In the genomic region with DNA sequence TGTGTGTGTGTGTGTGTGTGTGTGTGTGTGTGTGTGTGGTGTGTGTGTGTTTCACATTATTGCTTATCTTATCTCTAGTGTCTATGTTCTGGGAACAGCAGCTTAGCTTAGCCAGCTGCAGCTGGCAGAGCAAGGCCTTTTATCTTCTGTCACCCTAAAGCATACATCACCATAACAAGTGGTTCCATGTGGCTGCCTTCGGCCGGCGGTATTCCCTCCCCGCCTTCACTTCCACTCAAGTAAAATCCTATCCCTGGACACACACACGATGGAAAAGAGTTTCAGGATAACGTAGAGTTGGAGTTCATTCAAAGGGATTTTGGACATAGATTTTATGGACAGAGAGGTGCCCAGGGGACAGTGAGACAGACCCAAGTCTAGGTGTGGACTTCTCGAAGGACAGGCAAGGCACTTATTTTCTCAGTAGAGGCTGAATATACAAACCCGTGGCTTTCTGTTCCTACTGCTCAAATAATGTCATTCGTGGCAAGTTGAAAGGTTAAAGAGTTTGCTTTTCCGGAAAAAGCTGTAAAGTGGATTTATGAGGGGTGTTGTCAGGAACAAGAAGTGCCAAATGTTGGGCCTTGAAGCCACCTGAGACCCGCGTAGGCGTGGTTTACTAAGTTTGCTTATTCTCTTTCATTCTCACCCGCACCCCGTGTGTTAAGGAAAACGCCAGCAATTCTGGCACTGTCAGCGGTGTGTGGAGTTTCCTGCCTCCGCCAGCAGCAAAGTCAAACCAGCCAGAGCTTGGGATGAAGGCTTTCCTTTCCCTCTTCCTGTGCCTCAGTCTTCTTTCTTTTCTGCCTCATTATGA, we compare ENCODE assay signal across 15 mouse cellular contexts. TPM values are rescaled to one million over a fixed set of nuclear protein-coding genes. Genes with fewer than 3 reads are reported as not detected.
DNase-seq lines count a peak whose midpoint lies in the region; ATAC-seq and TF ChIP-seq lines count a peak whose summit lies in the region.
"Had no signal": no experiment of that assay in that cellular context is flagged by ENCODE, and none has a peak within 500 bp of the region (broad histone marks: within the 10 kb centered on the region; RNA-seq: fewer than 3 reads in every experiment).

No protein-coding gene starts in this region.

- DNase-seq in heart, embryonic 10.5 days (ENCODE audit: low spot score), result no peak
- peak; percentile 49 for DNase-seq in MN1 (ENCODE audit: low spot score)
- DNase-seq in forebrain, embryonic 11.5 days (ENCODE audit: low spot score), result no peak
- no peak for DNase-seq in forebrain, embryonic 14.5 days (ENCODE audit: low spot score)
- DNase-seq: gastrocnemius, postnatal 25 days had no signal

- no peak overlapping the region for H3K9ac ChIP-seq in heart, embryonic 14.5 days (ENCODE audit: low read length)
- H3K9ac ChIP-seq in intestine, postnatal 0 days (ENCODE audit: low read depth, low read length), result no peak overlapping the region
- H3K9ac ChIP-seq in limb, embryonic 15.5 days, result no peak overlapping the region
- no peak overlapping the region for H3K9ac ChIP-seq in forebrain, embryonic 11.5 days (ENCODE audit: low read length)
- no peak overlapping the region for H3K9ac ChIP-seq in forebrain, embryonic 15.5 days (replicated peaks)
- H3K9ac ChIP-seq in forebrain, embryonic 14.5 days (ENCODE audit: low read length), result no peak overlapping the region
- H3K9ac ChIP-seq: embryonic facial prominence, embryonic 15.5 days; midbrain, embryonic 15.5 days had no signal

- H3K9me3 ChIP-seq in heart, embryonic 14.5 days (ENCODE audit: control insufficient read depth, low read length), result peaks cover 15% of the 10 kb centered on the region
- no peaks in the 10 kb centered on the region for H3K9me3 ChIP-seq in heart, embryonic 10.5 days
- H3K9me3 ChIP-seq in intestine, postnatal 0 days (ENCODE audit: control insufficient read depth), result no peaks in the 10 kb centered on the region
- H3K9me3 ChIP-seq in limb, embryonic 15.5 days, result no peaks in the 10 kb centered on the region
- H3K9me3 ChIP-seq in forebrain, embryonic 11.5 days (ENCODE audit: control insufficient read depth, low read length), result peaks cover 2% of the 10 kb centered on the region; the same call in 1 of the 2 replicates
- no peaks in the 10 kb centered on the region for H3K9me3 ChIP-seq in forebrain, embryonic 15.5 days
- no peaks in the 10 kb centered on the region for H3K9me3 ChIP-seq in forebrain, embryonic 14.5 days (replicated peaks; ENCODE audit: control insufficient read depth, low read length)
- H3K9me3 ChIP-seq: midbrain, embryonic 15.5 days had no signal

- no peak for ATAC-seq in heart, embryonic 14.5 days (ENCODE audit: insufficient number of reproducible peaks, insufficient read depth, low FRiP score, low read depth)
- peak; percentile 75 for ATAC-seq in intestine, postnatal 0 days
- ATAC-seq in limb, embryonic 15.5 days (ENCODE audit: insufficient number of reproducible peaks, low FRiP score, low TSS enrichment, low read depth), result no peak
- ATAC-seq in forebrain, embryonic 11.5 days (replicated peaks; ENCODE audit: low FRiP score), result no peak
- ATAC-seq in forebrain, embryonic 15.5 days (replicated peaks), result no peak
- no peak for ATAC-seq in forebrain, embryonic 14.5 days
- ATAC-seq: inflammation-experienced regulatory T-cells, adult 6 months; midbrain, embryonic 15.5 days had no signal

- no peaks in the 10 kb centered on the region for H3K36me3 ChIP-seq in heart, embryonic 14.5 days (ENCODE audit: control insufficient read depth, insufficient read depth, low read length)
- H3K36me3 ChIP-seq in heart, embryonic 10.5 days, result no peaks in the 10 kb centered on the region
- H3K36me3 ChIP-seq in intestine, postnatal 0 days (ENCODE audit: control insufficient read depth, insufficient read depth), result no peaks in the 10 kb centered on the region
- H3K36me3 ChIP-seq in limb, embryonic 15.5 days, result no peaks in the 10 kb centered on the region
- no peaks in the 10 kb centered on the region for H3K36me3 ChIP-seq in forebrain, embryonic 11.5 days (ENCODE audit: control insufficient read depth, insufficient read depth, low read length)
- H3K36me3 ChIP-seq in forebrain, embryonic 15.5 days, result no peaks in the 10 kb centered on the region
- H3K36me3 ChIP-seq in forebrain, embryonic 14.5 days (ENCODE audit: control insufficient read depth, insufficient read depth, low read length), result no peaks in the 10 kb centered on the region
- H3K36me3 ChIP-seq: embryonic facial prominence, embryonic 15.5 days; midbrain, embryonic 15.5 days had no signal

- H3K4me1 ChIP-seq in heart, embryonic 14.5 days (ENCODE audit: control insufficient read depth in 2 of 2, insufficient read depth in 2 of 2, low read length in 2 of 2), result peaks cover 4 to 8% of the 10 kb centered on the region in 2 experiments
- H3K4me1 ChIP-seq in heart, embryonic 10.5 days, result peaks cover 13% of the 10 kb centered on the region
- H3K4me1 ChIP-seq in intestine, postnatal 0 days (replicated peaks; ENCODE audit: control insufficient read depth, insufficient read depth, low read length), result peaks cover 5% of the 10 kb centered on the region; the same call in 1 of the 2 replicates
- H3K4me1 ChIP-seq in limb, embryonic 15.5 days, result peaks cover 21% of the 10 kb centered on the region
- no peaks in the 10 kb centered on the region for H3K4me1 ChIP-seq in forebrain, embryonic 11.5 days (replicated peaks; ENCODE audit: control insufficient read depth, insufficient read depth, low read length)
- no peaks in the 10 kb centered on the region for H3K4me1 ChIP-seq in forebrain, embryonic 15.5 days
- H3K4me1 ChIP-seq in forebrain, embryonic 14.5 days (ENCODE audit: control insufficient read depth, insufficient read depth, low read length), result no peaks in the 10 kb centered on the region

- peak overlapping the region; percentile 18; the same call in 1 of the 2 replicates for H3K4me2 ChIP-seq in heart, embryonic 14.5 days (ENCODE audit: low read length)
- peak overlapping the region; percentile 44; the same call in 1 of the 2 replicates for H3K4me2 ChIP-seq in intestine, postnatal 0 days (replicated peaks; ENCODE audit: low read depth)
- no peak overlapping the region for H3K4me2 ChIP-seq in limb, embryonic 15.5 days
- no peak overlapping the region for H3K4me2 ChIP-seq in forebrain, embryonic 11.5 days (ENCODE audit: low read depth, low read length, severe bottlenecking)
- H3K4me2 ChIP-seq in forebrain, embryonic 15.5 days (replicated peaks), result no peak overlapping the region
- no peak overlapping the region for H3K4me2 ChIP-seq in forebrain, embryonic 14.5 days (ENCODE audit: low read length)
- H3K4me2 ChIP-seq: embryonic facial prominence, embryonic 15.5 days; midbrain, embryonic 15.5 days had no signal

- H3K27me3 ChIP-seq in heart, embryonic 14.5 days (ENCODE audit: control insufficient read depth, insufficient read depth, low read length), result peaks cover 30% of the 10 kb centered on the region
- H3K27me3 ChIP-seq in heart, embryonic 10.5 days (ENCODE audit: insufficient read depth, poor library complexity, severe bottlenecking), result peaks cover 25% of the 10 kb centered on the region; the same call in 1 of the 2 replicates
- no peaks in the 10 kb centered on the region for H3K27me3 ChIP-seq in intestine, postnatal 0 days (replicated peaks; ENCODE audit: control insufficient read depth, insufficient read depth, low read length)
- no peaks in the 10 kb centered on the region; the same call in 1 of the 2 replicates for H3K27me3 ChIP-seq in limb, embryonic 15.5 days
- no peaks in the 10 kb centered on the region for H3K27me3 ChIP-seq in forebrain, embryonic 11.5 days (ENCODE audit: control insufficient read depth, insufficient read depth, low read length)
- H3K27me3 ChIP-seq in forebrain, embryonic 15.5 days, result no peaks in the 10 kb centered on the region
- no peaks in the 10 kb centered on the region for H3K27me3 ChIP-seq in forebrain, embryonic 14.5 days (replicated peaks; ENCODE audit: control insufficient read depth, insufficient read depth, low read length)
- H3K27me3 ChIP-seq: embryonic facial prominence, embryonic 15.5 days; midbrain, embryonic 15.5 days had no signal

- WGBS in heart, embryonic 14.5 days, result 34% methylated on average over 18 of the region's 18 CpGs
- WGBS in heart, embryonic 10.5 days, result 35% methylated on average over 18 of the region's 18 CpGs
- 7% methylated on average over 18 of the region's 18 CpGs for whole genome bisulfite sequencing in intestine, postnatal 0 days
- WGBS in limb, embryonic 15.5 days, result 16% methylated on average over 18 of the region's 18 CpGs
- WGBS in forebrain, embryonic 11.5 days, result 80% methylated on average over 18 of the region's 18 CpGs
- 75% methylated on average over 18 of the region's 18 CpGs for WGBS in forebrain, embryonic 15.5 days
- 77% methylated on average over 18 of the region's 18 CpGs for WGBS in forebrain, embryonic 14.5 days

- peak overlapping the region in 1 of 2 experiments; percentile 19; a peak in 1 of 4 replicates for H3K27ac ChIP-seq in heart, embryonic 14.5 days (replicated peaks in 1 of 2; ENCODE audit: control insufficient read depth in 1 of 2, insufficient read depth in 1 of 2, low read depth in 2 of 2, low read length in 2 of 2)
- H3K27ac ChIP-seq in heart, embryonic 10.5 days, result no peak overlapping the region
- peak overlapping the region; percentile 21; the same call in 1 of the 2 replicates for H3K27ac ChIP-seq in intestine, postnatal 0 days (ENCODE audit: low read depth, low read length)
- peak overlapping the region; percentile 47 for H3K27ac ChIP-seq in limb, embryonic 15.5 days
- H3K27ac ChIP-seq in forebrain, embryonic 11.5 days (ENCODE audit: low read depth, low read length), result no peak overlapping the region
- no peak overlapping the region for H3K27ac ChIP-seq in forebrain, embryonic 15.5 days (replicated peaks)
- no peak overlapping the region for H3K27ac ChIP-seq in forebrain, embryonic 14.5 days (ENCODE audit: low read depth, low read length)
- H3K27ac ChIP-seq: embryonic facial prominence, embryonic 15.5 days; midbrain, embryonic 15.5 days had no signal

- TF ChIP-seq CTCF in intestine, postnatal 0 days (IDR thresholded peaks at IDR 0.05; ENCODE audit: low read depth), result no peak

- no peak overlapping the region for H3K4me3 ChIP-seq in heart, embryonic 14.5 days (ENCODE audit: control insufficient read depth in 1 of 2, insufficient read depth in 1 of 2, low read depth in 1 of 2, low read length in 2 of 2)
- no peak overlapping the region for H3K4me3 ChIP-seq in heart, embryonic 10.5 days
- no peak overlapping the region for H3K4me3 ChIP-seq in intestine, postnatal 0 days (ENCODE audit: low read depth, low read length)
- no peak overlapping the region for H3K4me3 ChIP-seq in limb, embryonic 15.5 days
- H3K4me3 ChIP-seq in forebrain, embryonic 11.5 days (ENCODE audit: low read depth, low read length), result no peak overlapping the region
- H3K4me3 ChIP-seq in forebrain, embryonic 15.5 days, result no peak overlapping the region
- H3K4me3 ChIP-seq in forebrain, embryonic 14.5 days (ENCODE audit: low read depth, low read length), result no peak overlapping the region
- H3K4me3 ChIP-seq: embryonic facial prominence, embryonic 15.5 days; midbrain, embryonic 15.5 days had no signal

RNA-seq across cellular contexts. Expression of a gene that starts 37.3 kb away (rescaled TPM):
- polyA plus RNA-seq in heart, embryonic 14.5 days (2014; fragmentation: Nextera tagmentation; extraction: Ambion mirVana), result 2.5 and 3.2 TPM in 2 replicates
- polyA plus RNA-seq in heart, embryonic 10.5 days (2016; fragmentation: Nextera tagmentation; extraction: Ambion mirVana), result 0.91 and 2.1 TPM in 2 replicates
- polyA plus RNA-seq in intestine, postnatal 0 days (2015; fragmentation: Nextera tagmentation; extraction: Ambion mirVana), result 0.22 and 0.39 TPM in 2 replicates
- polyA plus RNA-seq in limb, embryonic 15.5 days (2015; fragmentation: Nextera tagmentation; extraction: Ambion mirVana), result 1.3 and 1.7 TPM in 2 replicates
- 0.31 and 0.33 TPM in 2 replicates for polyA plus RNA-seq in forebrain, embryonic 11.5 days (2014; fragmentation: Nextera tagmentation; extraction: Ambion mirVana)
- 0.45 and 0.76 TPM in 2 replicates for polyA plus RNA-seq in forebrain, embryonic 15.5 days (2015; fragmentation: Nextera tagmentation; extraction: Ambion mirVana)
- 0.67 and 1.0 TPM in 2 replicates for polyA plus RNA-seq in forebrain, embryonic 14.5 days (2014; fragmentation: Nextera tagmentation; extraction: Ambion mirVana)
- polyA plus RNA-seq: inflammation-experienced regulatory T-cells, adult 6 months; liver, adult 2 months had no signal

RNA-seq across cellular contexts. Expression of a gene that starts 47.8 kb away (rescaled TPM):
- not detected in 2 replicates for polyA plus RNA-seq in heart, embryonic 14.5 days (2014; fragmentation: Nextera tagmentation; extraction: Ambion mirVana)
- not detected in 2 replicates for polyA plus RNA-seq in heart, embryonic 10.5 days (2016; fragmentation: Nextera tagmentation; extraction: Ambion mirVana)
- not detected in 2 replicates for polyA plus RNA-seq in intestine, postnatal 0 days (2015; fragmentation: Nextera tagmentation; extraction: Ambion mirVana)
- not detected in 2 replicates for polyA plus RNA-seq in limb, embryonic 15.5 days (2015; fragmentation: Nextera tagmentation; extraction: Ambion mirVana)
- polyA plus RNA-seq in forebrain, embryonic 11.5 days (2014; fragmentation: Nextera tagmentation; extraction: Ambion mirVana), result not detected in 2 replicates
- not detected in 2 replicates for polyA plus RNA-seq in forebrain, embryonic 15.5 days (2015; fragmentation: Nextera tagmentation; extraction: Ambion mirVana)
- not detected in 2 replicates for polyA plus RNA-seq in forebrain, embryonic 14.5 days (2014; fragmentation: Nextera tagmentation; extraction: Ambion mirVana)
- polyA plus RNA-seq: C2C12; embryonic facial prominence, embryonic 15.5 days; inflammation-experienced regulatory T-cells, adult 6 months; liver, adult 2 months; midbrain, embryonic 15.5 days; testis, adult 2 months had no signal

RNA-seq across cellular contexts. Expression of a gene that starts 50.4 kb away (rescaled TPM):
- not detected in 2 replicates for polyA plus RNA-seq in heart, embryonic 14.5 days (2014; fragmentation: Nextera tagmentation; extraction: Ambion mirVana)
- polyA plus RNA-seq in heart, embryonic 10.5 days (2016; fragmentation: Nextera tagmentation; extraction: Ambion mirVana), result 0.19 TPM in 1 of 2 replicates, not detected in the other
- polyA plus RNA-seq in intestine, postnatal 0 days (2015; fragmentation: Nextera tagmentation; extraction: Ambion mirVana), result 1.5 and 2.3 TPM in 2 replicates
- polyA plus RNA-seq in limb, embryonic 15.5 days (2015; fragmentation: Nextera tagmentation; extraction: Ambion mirVana), result 0.26 and 0.51 TPM in 2 replicates
- polyA plus RNA-seq in forebrain, embryonic 11.5 days (2014; fragmentation: Nextera tagmentation; extraction: Ambion mirVana), result not detected in 2 replicates
- polyA plus RNA-seq in forebrain, embryonic 15.5 days (2015; fragmentation: Nextera tagmentation; extraction: Ambion mirVana), result not detected in 2 replicates
- 0.17 and 0.24 TPM in 2 replicates for polyA plus RNA-seq in forebrain, embryonic 14.5 days (2014; fragmentation: Nextera tagmentation; extraction: Ambion mirVana)
- polyA plus RNA-seq: C2C12; liver, adult 2 months had no signal

RNA-seq across cellular contexts. Expression of a gene that starts 51.8 kb away (rescaled TPM):
- not detected in 2 replicates for polyA plus RNA-seq in heart, embryonic 14.5 days (2014; fragmentation: Nextera tagmentation; extraction: Ambion mirVana)
- polyA plus RNA-seq in heart, embryonic 10.5 days (2016; fragmentation: Nextera tagmentation; extraction: Ambion mirVana), result not detected in 2 replicates
- 0.30 and 0.52 TPM in 2 replicates for polyA plus RNA-seq in intestine, postnatal 0 days (2015; fragmentation: Nextera tagmentation; extraction: Ambion mirVana)
- not detected in 2 replicates for polyA plus RNA-seq in limb, embryonic 15.5 days (2015; fragmentation: Nextera tagmentation; extraction: Ambion mirVana)
- polyA plus RNA-seq in forebrain, embryonic 11.5 days (2014; fragmentation: Nextera tagmentation; extraction: Ambion mirVana), result not detected in 2 replicates
- polyA plus RNA-seq in forebrain, embryonic 15.5 days (2015; fragmentation: Nextera tagmentation; extraction: Ambion mirVana), result not detected in 2 replicates
- not detected in 2 replicates for polyA plus RNA-seq in forebrain, embryonic 14.5 days (2014; fragmentation: Nextera tagmentation; extraction: Ambion mirVana)
- polyA plus RNA-seq: inflammation-experienced regulatory T-cells, adult 6 months; liver, adult 2 months; midbrain, embryonic 15.5 days; testis, adult 2 months had no signal

Comparison
In these comparisons a context has a peak if more than half of its experiments do, and no peak if none do; other contexts are left out.
1. H3K27ac ChIP-seq: peak in intestine, postnatal 0 days (single experiment) and limb, embryonic 15.5 days (single experiment); none in heart, embryonic 10.5 days (single experiment), forebrain, embryonic 11.5 days (single experiment), forebrain, embryonic 15.5 days (single experiment) and forebrain, embryonic 14.5 days (single experiment).
2. H3K4me2 ChIP-seq: peak in heart, embryonic 14.5 days (single experiment) and intestine, postnatal 0 days (single experiment); none in limb, embryonic 15.5 days (single experiment), forebrain, embryonic 11.5 days (single experiment), forebrain, embryonic 15.5 days (single experiment) and forebrain, embryonic 14.5 days (single experiment).